Mouse (Mus musculus) gastrocnemius, postnatal 14 days (tissue): ENCODE measurements around the gene Zfand6. TPM values are rescaled to one million over a fixed set of nuclear protein-coding genes. Genes with fewer than 3 reads are reported as not detected.

Source experiments
- DNase-seq: peaks from one replicate; pipeline ENCODE4 v3.0.0; 2021; ENCODE audit warnings: mixed read lengths
- intact Hi-C: fragments of 180-260 bp; cut with DNase I; formaldehyde crosslinking; loops from one replicate; pipeline ENCODE4 v1.15.1; 2025; ENCODE audit warnings: low total_unique reads
- long read RNA-seq, 2 experiments: library from polyadenylated mRNA; stranded (forward); transcript quantifications; one replicate each; pipeline ENCODE4 v2.0.0; 2021
- total RNA-seq, 2 experiments: library from RNA; stranded (reverse); gene quantifications; 2 replicates each; pipeline ENCODE4 v1.2.3; 2021

The Zfand6 gene
- 10 to 100 TPM; 92.1 to 92.5 TPM for total RNA-seq
- long read RNA-seq, experiment 1, transcript Zfand6-206 (7 exons, 624 nt): minor isoform, 6 of 135 reads
- long read RNA-seq, experiment 1, transcript Zfand6-202 (7 exons, 1,538 nt): minor isoform, 26 of 135 reads
- long read RNA-seq, experiment 1, transcript Zfand6-208 (7 exons, 2,955 nt): major isoform, 73 of 135 reads
- long read RNA-seq, experiment 1, partial matches to known transcripts: 0 of 135 reads
- long read RNA-seq, experiment 1, other reads (novel, unspliced or antisense): 24 of 135 reads
- long read RNA-seq, experiment 2, transcript Zfand6-202 (7 exons, 1,538 nt): minor isoform, 20 of 122 reads
- long read RNA-seq, experiment 2, transcript Zfand6-208 (7 exons, 2,955 nt): major isoform, 68 of 122 reads
- long read RNA-seq, experiment 2, partial matches to known transcripts: 0 of 122 reads
- long read RNA-seq, experiment 2, other reads (novel, unspliced or antisense): 25 of 122 reads

DNA sequence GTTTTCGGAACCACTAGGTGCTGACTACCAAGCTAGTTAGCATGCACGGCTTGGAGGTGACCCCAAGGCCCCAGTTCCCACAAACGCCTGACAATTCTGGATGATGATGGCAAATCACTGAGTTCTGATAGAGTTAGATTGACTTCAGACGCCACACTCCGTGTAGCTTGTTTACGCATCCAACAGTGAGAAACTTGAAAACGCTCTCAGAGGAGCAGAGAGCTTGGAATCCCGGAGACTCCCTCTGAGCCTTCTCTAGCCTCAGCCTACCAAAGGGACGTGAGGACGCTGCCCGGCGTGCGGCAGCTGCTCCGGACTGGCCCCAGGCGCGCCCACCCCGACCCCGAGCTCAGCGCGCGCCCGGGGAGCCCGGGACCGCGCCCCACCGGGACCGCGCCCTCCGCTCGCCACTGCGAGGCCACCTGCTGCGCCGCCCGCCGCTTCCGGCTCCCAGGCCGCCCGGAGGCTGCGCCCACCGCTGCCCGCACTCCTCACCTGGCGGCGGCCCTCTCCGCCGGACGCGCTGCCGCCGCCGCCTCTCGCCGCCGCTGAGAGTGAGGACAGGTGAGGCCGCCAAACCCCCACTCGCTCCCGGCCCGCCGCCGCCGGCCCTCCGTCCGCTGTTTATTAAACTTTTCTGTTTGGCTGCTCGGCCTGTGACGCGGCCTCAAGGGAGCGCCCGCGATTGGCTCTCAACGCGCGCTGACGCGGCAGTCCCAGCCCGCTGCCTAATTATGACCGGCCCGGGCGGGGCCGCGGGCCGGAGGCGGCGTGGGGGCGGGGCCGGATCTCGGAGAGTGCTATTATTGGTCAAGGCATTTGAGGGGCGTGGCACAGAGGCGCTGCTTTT, at the start of gene Zfand6:
Zfand6 (minus strand) TSS at position 709 of the 850 bp plus-strand sequence.
- intact Hi-C loops: no loop called here

DNA sequence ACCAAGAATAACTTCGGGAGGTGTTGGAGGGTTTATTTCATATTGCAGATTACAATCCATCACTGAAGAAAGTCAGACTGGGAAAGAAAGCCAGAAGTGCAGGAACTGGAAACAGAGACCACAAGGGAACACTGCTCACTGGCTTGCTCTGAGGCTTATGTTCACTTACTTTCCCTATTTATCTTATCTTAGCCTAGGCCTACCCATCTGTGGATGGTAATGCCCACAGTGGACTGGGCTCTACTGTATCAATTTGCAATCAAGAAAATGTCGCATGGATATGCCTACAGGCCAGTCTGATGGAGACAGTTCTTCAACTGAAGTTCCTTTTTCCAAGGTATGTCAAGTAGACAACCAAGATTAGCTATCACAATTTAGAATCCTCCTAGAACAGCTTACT, 47.0 kb upstream of the Zfand6 start:
- intact Hi-C loops: no loop called here
- DNase-seq: no peak

More for the DNA sequence above, at the start of gene Zfand6:
- DNase-seq: peak; percentile 98

DNA sequence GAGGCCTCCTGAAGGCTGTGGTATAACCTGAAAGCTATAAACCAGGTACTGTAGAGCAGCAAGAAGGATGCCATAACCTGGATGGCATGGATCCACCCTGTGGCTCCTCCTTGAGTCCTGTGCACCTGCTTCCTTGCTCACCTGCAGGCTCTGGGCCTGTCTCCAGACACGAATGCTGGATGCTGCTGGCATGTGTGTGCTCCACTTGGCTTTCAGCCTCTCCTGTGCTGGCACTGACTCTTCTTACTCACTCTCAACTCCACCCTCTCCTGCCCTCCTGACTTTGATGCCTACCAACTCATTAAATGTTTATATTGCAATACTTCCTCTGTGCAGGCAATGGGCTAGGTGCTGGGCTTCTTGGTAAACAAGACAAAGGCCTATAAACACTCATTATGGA, 43.3 kb upstream of the Zfand6 start:
- no peak for DNase-seq
- intact Hi-C loops: no loop called here

DNA sequence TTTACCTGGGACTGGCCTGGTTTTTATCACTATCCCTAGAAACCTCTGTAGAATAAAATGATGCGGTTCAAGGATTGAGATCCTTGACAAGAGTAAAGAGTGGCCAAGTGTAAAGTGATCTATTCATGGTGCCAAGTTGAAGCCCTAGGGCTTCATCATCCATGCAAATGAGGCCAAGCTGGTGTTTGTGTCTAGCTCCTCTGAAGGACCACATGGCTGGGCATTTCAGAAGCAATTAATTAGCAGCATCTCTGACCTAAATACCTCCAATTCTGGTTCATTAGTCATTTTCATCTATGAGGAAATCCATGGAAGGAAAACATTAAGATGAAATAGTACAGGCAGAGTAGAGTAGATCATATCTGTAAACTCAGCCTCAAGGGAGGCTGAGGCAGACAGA, 42.3 kb upstream of the Zfand6 start:
- DNase-seq: no peak
- intact Hi-C loops: no loop called here

DNA sequence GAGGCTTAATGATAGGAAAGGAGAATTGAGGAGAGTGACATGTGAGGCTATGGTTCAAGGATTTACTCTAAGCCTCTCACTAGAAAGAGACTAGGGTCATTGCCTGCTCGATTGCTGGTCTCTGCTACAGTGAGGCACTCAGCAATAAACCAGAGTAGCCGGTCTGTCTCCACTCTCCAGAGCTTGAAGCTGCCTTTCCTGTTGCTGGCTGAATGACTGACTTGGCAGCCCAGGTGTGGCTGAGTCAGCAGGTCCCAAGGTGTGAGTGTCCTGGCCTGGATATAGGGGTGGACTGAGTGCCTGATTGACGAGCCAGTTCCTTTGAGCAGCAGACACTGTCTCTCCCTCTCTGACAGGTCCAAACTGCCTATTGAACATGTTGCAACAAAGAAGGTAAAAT, 41.3 kb upstream of the Zfand6 start:
- intact Hi-C loops: no loop called here
- no peak for DNase-seq

DNA sequence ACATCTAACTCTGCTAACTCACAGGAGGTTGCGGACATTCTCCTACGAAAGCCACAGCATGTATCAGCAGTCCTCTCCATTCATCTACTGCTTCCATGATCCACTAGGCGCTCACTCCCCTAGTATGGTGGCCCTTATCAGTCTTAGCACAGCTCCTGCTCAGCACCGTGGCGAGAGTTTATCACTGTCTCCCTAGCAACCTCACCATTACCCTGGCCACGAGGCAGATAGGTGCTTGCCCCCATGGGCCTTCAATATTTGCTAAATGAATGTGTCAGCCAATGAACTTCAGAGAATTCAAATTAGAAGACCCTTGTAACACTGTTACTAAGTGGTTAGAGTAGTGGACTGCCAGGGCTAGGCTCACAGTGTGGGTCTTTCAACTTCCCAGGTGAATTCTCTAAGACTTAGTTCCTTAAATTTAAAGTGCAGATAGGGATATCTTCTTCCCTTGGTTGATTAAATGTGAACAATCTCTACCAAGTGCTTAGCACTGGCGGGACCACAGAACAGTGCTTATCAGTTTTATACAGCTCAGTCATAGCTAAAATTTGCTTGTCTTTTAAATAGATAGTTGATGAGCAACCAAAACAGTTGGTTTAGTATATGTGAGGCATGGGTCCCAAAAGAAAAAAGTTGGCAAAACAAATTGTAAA, 33.2 kb upstream of the Zfand6 start:
- no peak for DNase-seq
- intact Hi-C loops: no loop called here

DNA sequence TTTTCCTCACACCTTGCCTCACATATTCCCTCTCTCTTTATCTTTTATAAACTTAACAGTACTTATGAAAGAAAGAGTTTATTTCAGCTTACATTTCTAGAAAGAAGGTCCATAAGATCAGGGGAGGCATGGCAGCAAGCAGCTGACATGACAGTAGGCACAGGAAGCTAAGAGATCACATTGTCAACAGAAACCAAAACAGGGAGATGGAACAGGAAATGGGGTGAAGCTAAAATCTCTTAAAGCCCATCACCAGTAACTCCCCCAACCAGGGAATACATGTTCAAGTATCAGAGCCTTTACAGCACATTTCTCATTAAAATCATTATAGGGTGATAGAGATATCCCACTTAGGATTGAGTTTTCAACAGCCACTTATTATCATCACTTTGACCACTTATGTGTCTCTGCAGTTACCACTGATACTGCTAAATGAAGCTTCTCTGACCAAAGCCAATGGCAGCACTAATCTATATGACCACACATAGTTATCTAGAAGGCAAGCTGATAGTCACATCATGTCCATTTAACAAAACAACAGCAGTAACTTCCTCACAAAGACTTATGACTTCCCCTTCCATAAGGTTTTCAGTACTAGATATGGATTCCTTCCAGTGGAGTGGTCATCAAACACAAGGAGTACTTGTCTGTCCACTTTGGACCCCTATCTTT, 20.7 kb upstream of the Zfand6 start:
- DNase-seq: no peak
- intact Hi-C loops: no loop called here

DNA sequence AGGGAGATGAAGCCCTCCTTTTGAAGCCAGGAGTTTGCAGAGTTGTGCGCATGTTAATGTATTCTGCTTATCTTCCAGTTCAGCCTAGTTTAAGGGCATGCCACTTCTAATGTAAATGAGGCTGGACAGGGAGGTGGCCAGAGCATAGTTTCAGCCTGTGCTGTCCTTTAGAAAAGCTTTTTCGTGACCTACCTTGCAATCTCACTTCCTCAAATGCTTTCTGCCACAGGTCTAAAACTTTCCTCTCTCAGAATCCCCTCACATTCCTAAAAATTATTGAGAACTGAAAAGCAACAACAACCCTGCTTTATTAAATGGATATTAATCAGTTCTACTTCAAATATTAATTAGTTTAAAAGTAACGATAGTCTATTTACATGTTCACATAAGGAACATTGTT, 17.1 kb upstream of the Zfand6 start:
- intact Hi-C loops: no loop called here
- DNase-seq: no peak

DNA sequence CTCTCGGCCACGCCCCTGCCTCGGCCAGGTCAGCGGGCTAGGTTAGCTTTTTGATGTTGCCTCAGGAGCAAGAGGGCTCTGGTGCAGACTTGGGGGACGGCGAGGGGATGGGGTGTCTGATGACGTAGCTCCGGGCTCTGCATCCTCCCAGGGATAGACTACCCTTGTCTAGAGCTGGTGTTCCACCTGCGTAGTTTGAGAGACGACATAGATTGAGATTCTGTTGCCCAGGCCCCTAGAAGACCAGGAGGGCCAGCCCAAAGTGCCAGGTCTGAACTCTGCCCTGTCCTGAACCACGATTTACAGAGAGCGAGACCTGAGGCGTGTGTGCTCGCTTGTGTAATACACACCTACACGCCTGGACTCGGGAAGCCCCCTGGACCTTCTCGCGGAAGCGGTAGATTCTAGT, 346 bp upstream of the Zfand6 start:
- no peak for DNase-seq
- intact Hi-C loops: no loop called here

DNA sequence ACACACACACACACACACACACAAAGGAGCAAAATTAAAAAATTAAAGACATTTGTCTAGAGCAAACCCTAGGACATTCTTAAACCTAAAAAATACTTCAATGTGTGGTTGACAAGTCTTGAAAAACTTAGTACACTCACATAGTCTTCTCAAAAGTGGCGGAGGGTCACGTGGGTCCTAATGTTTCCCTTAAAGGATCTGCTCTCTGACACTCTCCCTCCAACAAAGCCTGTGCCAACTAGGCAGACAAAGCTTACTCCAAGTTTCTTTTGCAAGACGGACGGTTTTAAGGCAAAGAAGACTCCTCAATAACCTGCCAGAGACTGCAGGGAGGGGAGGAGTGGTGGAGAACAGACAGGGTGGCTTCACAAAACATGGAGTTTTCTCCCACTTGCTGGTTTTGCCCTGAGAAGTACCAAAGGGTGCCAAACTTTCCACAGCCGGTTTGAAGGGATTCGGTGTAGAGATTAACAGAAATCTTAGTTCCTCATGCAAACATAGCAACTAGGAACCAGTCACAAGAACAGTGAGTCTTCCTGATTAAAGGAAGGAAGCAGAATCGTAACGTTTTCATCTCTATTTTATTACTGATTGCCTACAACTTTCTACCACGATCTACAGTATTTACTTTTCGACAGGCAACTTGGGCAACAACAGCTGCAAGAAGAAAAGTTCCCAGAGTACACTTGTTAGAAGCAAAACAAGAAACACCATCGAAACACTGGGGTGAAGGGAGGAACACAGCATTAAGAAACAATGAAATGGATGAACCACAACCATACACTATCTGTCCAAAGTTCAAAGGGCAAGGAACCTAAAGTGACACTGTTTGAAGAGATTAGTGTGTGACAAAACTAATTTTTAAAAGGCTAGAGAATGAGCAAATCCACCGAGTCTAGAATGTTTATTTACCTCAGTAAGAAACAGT, 1.8 kb downstream of the Zfand6 start:
- DNase-seq: no peak
- intact Hi-C loops: no loop called here

DNA sequence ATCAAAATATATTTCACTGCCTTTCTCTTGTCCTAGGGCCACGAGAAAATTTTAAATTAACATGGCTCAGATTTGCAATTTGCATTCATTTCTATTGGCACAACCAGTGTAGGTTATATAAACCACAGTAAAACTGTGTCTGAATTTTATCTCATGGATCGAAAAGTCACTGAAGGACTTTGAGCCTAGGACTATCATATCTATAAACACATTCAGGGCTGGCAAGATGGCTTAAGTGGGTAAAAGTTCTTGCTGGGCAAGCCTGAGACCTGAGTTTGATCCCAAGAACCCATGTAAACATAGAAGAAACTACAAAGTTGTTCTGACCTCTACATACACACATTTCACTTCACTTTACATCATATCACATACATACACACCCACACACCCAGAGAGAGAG, 3.4 kb downstream of the Zfand6 start:
- DNase-seq: no peak
- intact Hi-C loops: no loop called here

DNA sequence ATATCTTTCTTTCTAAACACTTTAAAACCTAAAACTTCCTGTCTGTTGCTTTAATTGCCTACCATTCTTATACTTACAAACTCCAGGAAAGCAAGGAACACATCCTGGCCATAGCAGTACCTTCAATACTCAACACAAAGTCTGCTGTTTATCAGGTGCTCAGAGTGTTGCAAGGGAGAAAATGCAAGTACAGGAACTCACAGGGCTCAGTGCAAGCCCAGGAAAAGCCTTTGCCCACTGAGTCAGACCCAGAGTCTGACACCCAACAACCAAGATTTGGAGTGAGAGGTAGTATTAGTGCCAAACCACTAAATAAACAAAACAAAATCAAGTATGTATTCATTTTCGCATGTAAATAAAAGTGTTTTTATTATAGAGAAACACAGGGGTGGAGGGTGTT, 5.1 kb downstream of the Zfand6 start:
- intact Hi-C loops: no loop called here
- DNase-seq: no peak

DNA sequence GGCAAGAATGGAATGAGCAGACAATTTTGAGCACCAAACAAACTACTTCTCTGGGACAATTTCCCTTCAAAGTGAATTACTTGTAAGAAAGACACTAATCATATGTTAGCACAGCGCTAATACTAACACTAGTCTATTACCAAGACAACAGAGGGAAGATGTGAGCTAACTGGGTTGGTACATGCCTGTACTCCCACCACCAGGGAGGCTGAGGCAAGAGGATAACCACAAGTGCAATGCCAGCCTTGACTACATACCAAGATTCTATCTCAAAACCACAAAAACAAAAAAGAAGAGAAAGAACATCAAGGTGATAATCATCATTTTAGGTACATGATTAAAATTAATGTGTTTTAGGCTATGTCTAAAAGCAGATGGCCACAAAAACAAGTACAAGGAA, 8.2 kb downstream of the Zfand6 start:
- intact Hi-C loops: no loop called here

DNA sequence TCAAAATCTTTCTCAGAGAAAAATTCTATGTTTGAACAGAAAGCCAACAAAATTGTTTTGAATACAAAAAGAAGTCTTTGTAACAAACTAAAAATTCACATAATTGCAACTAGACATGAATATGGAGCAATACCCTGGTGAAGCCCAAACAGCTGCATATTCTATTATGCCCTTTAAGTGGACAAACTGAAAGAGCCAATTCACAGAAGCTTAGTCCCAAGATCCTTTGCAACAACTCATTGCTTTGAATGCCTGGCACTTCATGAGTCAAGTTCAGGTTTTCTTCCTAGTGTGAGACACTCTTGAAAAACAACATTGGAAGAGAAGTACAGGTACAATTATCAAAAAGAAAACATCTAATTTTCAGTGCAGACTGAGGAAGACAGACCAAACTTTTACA, 8.8 kb downstream of the Zfand6 start:
- intact Hi-C loops: no loop called here
- no peak for DNase-seq

More for the DNA sequence above, 8.2 kb downstream of the Zfand6 start:
- no peak for DNase-seq

DNA sequence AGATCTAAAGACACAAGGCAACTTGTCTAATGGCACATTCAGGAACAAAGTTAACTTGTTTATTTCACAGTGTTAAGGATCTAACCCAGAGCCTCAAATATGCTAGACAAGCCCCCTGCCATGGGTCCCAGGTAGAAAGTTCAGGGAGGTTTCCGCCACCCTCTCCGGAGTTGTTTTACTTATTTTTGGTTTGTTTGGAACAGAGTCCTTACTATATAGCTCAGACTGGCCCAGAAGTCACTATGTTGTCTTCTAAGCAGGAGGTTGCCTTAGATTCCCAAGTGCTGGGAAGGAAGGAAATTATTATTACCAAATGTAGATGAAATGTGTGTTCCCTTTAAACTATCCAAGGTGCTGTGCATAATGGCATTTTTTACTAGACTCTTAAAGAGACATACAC, 9.7 kb downstream of the Zfand6 start:
- DNase-seq: no peak
- intact Hi-C loops: no loop called here

DNA sequence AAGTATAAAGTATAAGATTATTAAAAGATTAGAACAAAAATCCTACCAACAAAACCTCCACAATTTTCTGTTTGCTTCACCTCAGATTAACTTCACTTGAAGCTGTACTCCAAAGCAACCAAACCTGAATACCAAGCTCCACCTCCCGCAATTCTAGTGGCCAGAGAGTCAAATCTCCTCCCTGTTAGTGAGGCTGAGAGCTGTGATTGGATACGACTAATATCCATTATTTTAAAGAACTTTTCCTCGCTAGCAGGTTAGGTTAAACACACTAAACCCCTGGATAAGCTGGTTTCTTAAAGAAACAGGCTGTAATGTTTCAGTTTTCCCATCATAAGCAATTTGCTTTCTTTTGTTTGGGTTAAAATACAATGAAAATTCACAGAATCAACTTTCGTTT, 10.5 kb downstream of the Zfand6 start:
- DNase-seq: peak; percentile 55
- intact Hi-C loops: no loop called here

DNA sequence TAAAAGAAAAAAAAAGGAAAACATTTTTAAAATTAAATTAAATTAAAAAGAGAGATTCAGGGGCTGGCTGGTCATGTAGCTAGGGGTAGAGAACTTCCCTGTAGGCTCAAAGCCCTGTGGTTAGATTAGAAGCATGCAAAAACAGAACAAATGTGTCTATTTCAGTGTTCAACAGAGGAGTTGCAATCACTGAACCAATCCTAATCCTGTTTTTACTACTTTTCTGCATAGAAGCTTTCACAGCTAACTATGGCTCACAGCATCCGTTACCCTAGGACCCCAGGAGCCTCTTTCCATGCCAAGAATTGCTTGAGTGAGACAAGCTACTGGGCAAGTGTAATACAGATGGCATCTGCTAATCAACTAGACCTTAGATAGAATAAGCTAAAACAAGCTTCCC, 16.7 kb downstream of the Zfand6 start:
- DNase-seq: no peak
- intact Hi-C loops: no loop called here

DNA sequence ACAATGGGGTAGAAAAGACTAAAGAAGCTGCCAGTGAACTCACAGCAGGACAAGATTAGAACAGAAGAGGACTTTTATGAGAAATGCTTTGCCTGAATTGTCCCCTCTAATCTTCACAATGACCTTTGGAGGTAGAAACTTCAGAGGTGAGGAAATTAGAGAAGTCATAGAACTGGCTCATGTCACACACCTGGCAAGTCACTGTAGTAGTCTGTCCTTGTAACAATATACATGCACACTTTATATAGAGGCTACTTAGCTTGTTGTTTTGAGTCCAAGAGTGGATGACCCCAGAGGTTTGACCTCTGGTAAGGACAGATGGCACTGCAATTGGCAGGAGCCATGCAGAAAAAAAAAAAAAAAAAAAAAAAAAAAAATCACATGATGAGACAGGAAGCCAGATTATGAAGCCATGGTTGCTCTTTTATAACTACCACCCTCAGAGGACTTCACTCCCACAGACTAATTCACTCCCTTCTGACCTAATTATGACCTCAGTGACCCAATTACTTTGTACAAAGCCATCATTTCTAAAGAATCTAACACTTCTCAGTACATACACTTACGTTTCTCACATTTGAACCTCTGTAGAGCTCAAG, 20.1 kb downstream of the Zfand6 start:
- intact Hi-C loops: no loop called here
- no peak for DNase-seq
